Mouse (Mus musculus) 416B (cell line): ENCODE results near the gene Sucla2.
A peak's percentile ranks its signal among the peaks of the same experiment; 100 is the strongest.
"Not testable (repeated sequence)": the region's sequence is repeated elsewhere in the genome, so short reads cannot be mapped to it uniquely, and the experiment has no call there.

Source experiments
- DNase-seq: peaks from one replicate; pipeline ENCODE4 v3.0.0; 2011; ENCODE audit warnings: low read depth

Gene Sucla2

DNA sequence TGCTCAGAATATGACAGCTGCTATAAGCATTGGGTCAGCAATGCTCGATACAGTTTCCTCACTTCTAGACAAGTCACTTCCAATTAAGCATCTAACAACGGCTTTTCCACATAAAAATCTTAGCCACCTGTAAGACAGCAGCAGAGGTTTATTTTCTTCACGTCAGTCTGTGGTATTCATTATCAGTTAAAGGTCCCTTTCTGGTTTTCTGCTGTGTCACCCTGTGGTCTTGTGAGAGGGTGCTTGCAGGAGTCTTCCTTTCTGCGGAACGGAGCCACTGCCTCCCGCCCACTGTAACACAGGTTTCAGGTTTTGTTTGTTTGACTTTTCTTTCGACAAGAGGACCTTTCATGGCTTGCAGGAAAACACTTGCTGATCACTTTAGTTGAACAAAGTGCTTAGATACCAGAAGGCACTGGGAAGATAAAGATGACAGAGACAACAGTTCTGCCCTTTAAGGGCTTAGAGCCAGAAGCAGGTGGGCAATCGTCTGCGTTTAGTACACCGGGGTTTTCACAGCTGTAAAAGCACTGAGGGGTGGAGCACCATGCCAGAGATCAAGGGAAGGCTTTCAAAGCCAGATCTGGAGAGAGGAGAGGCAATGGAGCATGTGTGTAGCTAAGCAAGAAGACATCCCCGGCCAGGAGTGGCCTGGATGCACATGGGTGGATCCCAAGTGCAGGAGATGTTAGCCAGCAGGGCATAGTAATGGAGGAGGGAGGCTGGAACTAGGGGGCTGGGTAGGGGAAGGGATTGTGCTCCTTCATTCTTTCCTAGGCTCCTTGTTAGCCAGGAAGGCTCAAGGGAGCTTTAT, 83.8 kb downstream of the Sucla2 start:
- peak; percentile 54 for DNase-seq

- not testable (repeated sequence) for DNase-seq
Observed at GRCm38 (mm10) chr14:73614961-73615360, 89.8 kb downstream of the Sucla2 start.

DNA sequence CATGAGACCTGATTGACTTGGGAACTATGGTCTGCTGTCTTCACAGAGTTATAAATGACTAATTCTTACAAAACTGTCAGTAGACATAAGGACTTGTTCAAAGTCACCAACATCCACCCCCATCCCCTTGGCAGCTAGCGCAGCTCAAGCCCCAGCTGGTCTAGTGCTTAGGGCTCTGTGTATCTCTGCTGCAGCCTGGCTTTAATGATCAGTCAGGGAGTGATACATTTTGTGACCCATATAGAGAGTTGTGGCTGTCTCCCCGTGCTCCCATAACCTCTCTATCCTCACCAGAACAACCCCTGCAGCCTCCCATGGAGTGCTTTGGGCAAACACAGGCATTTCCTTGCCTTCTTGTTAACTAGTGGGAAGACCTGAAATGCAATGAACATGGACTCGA, 95.8 kb downstream of the Sucla2 start:
- DNase-seq = no peak

DNA sequence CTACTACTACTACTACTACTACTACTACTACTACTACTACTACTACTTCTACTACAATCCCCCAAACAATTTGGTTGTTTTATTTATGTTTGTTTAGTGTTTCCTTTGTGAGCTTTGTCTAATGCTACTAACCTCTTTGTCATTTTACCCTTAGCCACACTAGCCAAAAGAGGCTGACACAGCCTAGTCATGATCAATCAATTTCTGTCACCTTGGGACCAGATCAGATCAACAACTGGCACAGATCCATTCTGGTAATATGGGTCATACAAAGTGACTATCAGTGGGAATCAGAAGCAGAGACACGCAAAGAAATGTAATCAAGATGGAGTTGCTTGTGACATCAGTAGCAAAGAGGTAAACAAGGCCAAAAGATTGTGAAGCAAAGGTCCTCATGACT, 97.9 kb downstream of the Sucla2 start:
- no peak for DNase-seq

DNA sequence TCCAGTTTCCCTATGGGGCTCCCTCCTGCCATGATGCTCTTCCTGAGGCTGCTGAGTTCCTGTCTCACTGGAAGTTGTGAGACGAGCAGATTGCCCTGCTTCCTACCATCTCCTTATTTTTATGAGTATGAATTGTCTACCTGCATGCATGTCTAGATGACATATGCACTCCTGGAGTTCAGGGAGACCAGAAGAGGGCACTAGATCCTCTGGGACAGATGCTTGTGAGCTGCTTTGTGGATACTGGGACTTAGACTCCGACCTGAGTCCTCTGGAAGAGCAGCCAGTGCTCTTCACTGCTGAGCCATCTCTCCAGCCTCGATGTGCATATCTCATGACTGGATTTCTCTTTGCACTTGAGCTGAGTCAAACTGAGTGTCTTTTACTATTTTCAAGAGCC, 100.3 kb downstream of the Sucla2 start:
- DNase-seq = peak; percentile 49

GRCm38 (mm10) chr14:73631511-73631910, 106.4 kb downstream of the Sucla2 start:
- no peak for DNase-seq

DNA sequence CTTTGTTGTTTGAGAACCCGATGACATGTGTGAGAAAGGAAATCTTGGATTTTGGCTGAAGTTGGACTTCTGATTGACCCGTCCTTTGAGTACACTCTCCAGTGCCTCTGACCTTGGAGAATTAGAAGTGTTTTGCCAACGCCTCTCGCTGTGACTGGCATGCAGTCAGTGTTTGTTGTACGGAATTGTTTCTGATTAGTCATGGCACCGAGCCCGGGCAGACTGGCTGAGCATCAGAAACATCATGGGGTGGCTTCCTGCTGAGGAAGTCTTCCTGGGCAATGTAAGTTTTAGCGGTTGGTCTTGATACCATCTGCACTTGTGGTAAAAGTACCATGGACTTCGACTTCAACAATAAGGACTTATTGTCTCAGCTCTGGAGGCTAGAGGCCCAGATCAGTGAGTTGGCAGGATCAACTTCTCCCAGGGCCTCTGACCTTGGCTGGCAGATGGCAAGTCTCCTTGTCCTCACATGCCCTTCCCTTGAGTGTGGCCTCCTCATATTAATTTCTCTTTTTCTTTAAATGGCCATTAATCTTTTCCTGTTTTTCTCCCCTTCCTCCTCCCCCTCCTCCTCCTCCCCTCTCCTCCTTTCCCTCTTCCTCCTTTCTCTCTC, 107.6 kb downstream of the Sucla2 start:
- DNase-seq = peak; percentile 97

DNA sequence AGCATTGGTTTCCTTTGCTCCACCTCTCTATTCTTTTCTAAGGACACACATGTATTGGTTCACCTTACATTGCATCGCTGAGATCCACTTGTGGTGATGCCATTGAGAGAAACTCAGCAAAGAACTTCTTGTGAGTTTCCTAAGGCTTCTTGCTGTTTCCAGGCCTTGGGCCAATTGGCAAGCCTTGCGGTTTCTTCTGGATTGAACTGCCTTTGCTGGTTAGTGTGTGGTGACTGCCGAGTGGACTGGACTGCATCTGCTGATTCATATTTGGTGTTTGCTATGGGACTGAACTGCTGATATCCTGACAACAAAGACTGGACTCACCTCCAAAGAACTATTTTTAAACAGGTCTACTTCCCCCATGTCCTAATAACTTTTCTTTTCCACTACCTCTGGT, 109.2 kb downstream of the Sucla2 start:
- DNase-seq = peak; percentile 39

- peak; percentile 74 for DNase-seq
Observed at GRCm38 (mm10) chr14:73637460-73637859, 112.3 kb downstream of the Sucla2 start.
